Mouse (Mus musculus): Measurements from ENCODE around the gene Sult2a4. TPM values are rescaled to one million over a fixed set of nuclear protein-coding genes. Genes with fewer than 3 reads are reported as not detected.

Sult2a4 gene
- polyA plus RNA-seq (2012; rRNA removed) = not detected in 2 replicates

GRCm38 (mm10) chr7:13989507-13989906 lies at the start of gene Sult2a4:
Sult2a4 (minus strand) TSS chr7:13989607.

Other genes starting within 250 kb of the Sult2a4 start
- gene Sult2a1, start 152.2 kb downstream of the Sult2a4 start, polyA plus RNA-seq (2012; rRNA removed) = 1.4 and 1.8 TPM in 2 replicates
- 0.05 and 0.06 TPM in 2 replicates for gene Sult2a3, start 133.4 kb upstream of the Sult2a4 start, polyA plus RNA-seq (2012; rRNA removed)